Mouse (Mus musculus) cerebellum, adult 8-10 months (tissue): ENCODE measurements at regions not wholly inside any gene's neighbourhood (a gene's known extent, or its start where the extent isn't known, plus 50 kb on each side); places are given as distances from the start of the nearest gene placed in this dataset.

Source experiments
- DNase-seq: peaks from one replicate; pipeline ENCODE4 v3.0.0; 2022

DNA sequence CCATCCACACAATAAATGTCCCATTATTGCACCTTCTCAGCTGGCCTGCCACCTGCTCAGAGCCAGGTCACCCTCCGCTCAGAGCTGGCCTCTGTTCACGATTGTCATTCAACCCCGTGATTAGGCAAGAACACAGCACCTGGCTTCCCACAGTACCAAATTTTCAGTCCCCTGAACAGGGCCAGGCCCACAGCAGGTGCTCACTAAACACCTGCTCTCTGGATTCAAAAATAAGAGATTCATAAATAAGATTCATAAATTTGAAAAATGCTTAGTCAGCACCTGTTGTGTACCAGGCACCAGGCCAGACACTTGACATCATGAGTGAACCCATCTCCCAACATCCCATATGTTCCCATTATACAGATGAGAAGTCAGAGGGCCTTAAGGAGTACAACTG, 272.2 kb downstream of the Matn1 start:
- DNase-seq: peak; percentile 73

- DNase-seq: no peak
Measured at GRCm38 (mm10) chr4:131217083-131217482, 272.9 kb downstream of the Matn1 start.

GRCm38 (mm10) chr4:131217571-131218155, 273.5 kb downstream of the Matn1 start:
- DNase-seq: no peak

DNA sequence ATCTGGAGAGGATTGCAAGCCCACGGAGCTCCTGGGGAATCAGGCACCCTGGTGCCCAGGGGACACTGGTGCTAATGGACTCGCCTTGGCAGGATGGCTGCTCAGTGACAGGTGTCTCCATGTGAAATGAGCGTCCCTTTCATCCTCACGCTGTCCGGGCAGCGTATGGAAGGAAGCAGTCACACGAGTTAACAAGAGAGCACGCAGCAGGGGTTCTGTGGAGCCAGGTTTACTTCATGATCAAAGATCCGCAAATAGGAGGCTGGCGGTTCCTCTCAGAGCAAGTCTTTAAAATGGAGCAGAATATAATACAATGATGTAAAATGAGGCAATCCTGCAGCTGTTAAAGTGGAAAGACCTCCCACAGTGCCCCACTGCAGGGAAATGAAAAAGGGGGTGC, 276.8 kb downstream of the Matn1 start:
- no peak for DNase-seq

- DNase-seq: no peak
Measured at GRCm38 (mm10) chr4:131230361-131230760, 286.2 kb downstream of the Matn1 start.

DNA sequence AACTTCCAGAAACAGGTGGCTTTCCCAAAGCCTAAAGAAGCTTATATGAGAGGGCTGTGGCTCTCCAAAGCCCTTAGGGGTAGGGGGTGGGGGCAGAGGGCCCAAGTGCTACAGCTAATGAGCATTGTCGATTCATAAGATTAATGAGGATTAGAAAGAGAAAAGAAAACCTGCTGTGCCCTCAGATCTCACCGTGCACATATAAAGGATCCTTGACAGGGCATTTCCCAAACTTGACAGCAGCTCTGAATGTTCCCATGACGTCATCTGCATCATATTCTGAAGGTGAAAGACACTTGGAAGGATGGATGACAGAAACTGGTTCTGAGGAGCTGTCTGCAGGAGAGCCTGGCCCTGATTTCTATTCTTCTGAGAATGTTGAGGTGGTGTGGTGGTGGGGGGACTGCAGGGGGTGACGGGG, 292.4 kb downstream of the Matn1 start:
- DNase-seq: no peak

DNA sequence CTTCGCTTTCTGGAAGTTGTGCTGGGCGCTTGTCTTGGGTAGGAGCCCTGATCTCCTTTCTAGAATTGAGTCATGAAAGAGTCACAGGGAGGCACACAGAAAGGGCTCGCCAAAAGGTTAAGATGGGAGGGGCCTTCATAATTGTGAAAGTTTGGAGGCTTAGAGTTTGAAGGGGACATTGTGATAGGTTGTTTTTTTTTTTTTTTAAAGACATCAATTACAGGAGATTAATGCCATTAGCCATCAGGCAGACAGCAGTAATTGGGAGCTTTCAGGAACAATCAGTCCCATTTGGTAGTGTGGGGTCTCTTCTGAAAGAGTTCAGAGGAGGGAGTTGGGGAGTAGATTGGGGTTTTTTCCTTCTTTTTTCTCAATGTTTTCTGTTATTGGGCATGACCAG, 294.4 kb downstream of the Matn1 start:
- no peak for DNase-seq

DNA sequence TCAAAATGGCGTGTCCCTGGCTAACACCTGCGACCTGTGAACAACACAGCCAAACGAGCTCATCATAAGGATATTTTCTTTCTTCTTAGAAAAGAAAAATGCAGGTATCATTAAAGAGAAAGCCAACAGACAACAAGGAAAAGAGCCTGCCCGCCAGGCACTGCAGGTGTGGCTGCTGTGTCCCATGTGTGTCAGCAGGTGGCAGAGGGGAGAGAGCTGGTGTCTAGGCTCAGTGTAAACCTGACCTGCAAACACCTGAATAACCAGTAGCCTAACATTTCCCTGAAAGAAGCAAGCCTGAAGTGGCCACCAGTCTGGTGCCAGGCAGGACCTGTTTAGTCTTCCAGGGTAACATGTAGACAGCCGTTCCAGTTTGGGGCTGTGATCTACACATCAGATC, 294.9 kb downstream of the Matn1 start:
- DNase-seq: no peak

DNA sequence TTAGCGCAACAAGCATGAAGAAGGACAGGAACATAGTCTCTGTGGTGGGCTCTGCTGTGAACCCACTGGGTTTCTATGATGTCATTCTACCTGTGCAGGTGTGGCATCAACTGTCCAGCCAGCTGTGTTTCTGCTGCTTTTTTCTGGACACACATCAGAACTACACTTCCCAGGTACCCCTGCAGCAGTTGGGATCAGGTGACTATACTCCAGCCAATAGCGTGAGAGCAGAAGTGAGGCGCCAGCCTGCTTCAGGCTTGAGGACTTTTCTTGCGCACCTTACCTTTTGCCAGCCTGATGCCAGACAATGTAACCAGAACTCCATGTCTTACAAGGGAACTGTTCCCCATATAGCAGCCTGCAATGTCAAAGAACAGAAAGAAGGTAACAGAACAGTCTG, 296.3 kb downstream of the Matn1 start:
- no peak for DNase-seq

DNA sequence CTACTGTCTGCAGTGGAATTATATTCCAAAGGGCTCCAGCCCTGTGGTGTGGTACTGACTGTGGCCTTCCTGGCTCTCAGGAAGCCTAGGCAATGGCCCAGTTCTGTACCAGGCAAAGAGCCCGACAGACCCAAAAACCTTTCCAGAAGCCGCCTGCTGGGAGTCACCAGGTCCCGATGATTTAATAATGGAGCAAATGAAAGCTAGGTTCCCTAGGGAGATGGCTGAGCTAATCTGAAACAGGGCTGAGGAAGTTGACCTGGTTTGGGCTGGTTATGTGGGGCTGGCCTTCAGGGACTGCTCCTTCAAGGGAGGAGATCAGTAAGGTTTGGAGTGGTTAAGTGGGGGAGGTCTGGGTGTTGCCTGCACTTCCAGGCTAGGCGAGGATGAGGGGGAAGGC, 298.1 kb downstream of the Matn1 start:
- DNase-seq: peak; percentile 60

DNA sequence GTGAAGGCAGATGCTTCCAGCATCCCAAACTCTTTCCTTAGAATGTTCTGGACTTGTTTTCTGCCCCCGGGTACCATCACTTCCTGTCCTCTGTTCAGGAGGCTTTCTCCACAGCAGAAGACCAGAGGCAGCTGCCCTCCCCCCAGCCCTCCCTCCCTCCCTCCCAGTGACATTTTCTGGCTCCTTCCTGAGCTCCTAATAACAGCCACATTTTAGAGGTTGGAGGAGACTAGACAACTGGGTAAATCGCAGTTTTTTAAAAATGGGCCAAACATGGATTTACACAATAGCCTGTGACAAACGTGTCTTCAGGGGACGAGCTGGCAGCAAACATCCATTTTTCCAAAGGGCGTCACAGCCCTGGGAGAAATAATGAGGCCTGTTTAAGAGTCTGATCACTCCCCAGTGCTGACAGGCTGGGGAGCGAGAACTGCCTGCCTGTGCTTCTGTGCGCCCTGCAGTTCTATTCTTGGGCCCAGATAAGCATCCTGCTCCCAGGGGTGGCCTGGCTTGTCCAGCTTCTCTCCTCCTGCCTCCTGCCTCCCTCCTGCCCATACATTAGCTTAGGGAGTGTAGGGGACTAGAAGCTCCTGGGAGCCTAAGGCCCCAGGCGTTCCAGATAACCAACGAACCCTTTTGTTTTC, 299.7 kb downstream of the Matn1 start:
- DNase-seq: no peak

- DNase-seq: peak; percentile 89
Measured at GRCm38 (mm10) chr4:131252602-131253442, 308.6 kb downstream of the Matn1 start.

DNA sequence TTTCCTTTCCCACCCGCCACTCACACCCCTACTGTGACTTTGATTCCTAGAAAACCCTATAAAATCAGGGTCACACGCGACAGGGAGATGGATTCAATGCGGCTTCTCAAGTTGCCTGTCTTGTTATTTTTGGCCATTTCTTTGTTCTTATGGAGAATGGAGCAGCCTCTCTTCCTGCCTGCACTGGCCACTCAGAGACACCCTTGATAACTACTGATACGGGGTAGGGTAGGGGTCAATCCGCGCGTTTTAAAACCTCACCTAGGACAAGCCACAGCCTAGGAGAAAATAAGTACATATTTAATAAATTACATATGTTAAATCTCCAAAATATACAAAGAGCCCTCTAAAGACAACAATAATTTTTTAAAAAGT, 309.2 kb downstream of the Matn1 start:
- no peak for DNase-seq

DNA sequence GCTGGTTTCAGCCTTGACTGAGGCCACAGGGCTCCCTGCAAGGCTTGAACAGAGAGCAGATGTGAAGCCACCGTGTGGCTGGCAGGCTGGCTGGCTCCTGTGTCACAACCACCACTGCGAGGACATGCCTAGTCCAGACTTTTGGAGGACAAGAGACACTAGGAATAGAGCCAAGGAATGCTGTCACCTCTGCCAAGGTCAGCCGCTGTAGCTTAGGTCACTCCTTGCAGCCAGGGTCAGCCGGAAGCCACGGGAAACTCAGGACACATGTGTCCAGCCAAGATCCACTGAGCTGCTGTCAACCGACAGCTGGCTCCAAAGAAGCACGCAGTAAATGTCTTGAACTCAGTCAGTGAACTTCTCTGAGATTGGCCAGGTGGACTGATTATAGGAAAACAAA, 310.1 kb downstream of the Matn1 start:
- no peak for DNase-seq

- no peak for DNase-seq
Measured at GRCm38 (mm10) chr4:131254691-131255090, 310.5 kb downstream of the Matn1 start.

DNA sequence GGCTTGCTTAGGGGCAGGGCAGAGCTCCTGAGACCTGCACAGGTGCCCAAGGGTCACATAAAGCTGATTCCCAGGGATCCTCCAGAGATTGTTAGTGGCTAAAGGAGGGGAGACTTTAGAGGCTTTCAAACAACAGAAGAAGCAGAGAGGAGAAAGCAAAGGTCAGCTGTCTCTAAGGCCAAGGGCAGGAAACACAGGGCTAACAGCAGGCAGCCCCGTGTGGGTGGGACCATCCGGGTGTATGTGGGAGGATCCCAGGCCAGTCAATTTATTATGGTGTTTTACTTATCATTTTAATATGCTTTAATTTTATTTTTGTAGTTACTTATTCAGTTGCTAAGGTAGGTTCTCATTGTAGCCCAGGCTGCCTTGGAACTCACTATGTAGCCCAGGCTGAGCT, 317.1 kb downstream of the Matn1 start:
- no peak for DNase-seq

GRCm38 (mm10) chr4:131262909-131263308, 318.7 kb downstream of the Matn1 start:
- DNase-seq: no peak

DNA sequence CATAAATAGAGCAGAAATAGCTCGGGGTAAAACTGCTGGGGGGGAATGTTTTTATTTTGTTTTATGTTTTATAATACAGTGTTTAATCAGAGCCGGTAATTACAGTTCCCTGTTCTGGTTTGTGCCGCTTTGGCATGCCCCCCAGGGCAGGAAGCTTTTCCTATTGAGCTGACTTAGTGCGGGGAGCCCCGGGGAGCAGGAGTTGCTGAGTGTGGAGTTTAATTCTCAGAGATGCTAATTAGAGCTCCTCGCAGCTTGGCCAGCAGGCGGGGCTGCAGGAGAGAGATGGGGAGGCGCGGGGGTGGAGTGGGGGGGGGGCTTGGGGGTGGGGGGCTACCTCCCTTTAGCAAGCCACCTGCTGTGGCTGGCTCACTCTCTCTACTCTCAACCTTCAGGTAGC, 322.6 kb downstream of the Matn1 start:
- DNase-seq: no peak

DNA sequence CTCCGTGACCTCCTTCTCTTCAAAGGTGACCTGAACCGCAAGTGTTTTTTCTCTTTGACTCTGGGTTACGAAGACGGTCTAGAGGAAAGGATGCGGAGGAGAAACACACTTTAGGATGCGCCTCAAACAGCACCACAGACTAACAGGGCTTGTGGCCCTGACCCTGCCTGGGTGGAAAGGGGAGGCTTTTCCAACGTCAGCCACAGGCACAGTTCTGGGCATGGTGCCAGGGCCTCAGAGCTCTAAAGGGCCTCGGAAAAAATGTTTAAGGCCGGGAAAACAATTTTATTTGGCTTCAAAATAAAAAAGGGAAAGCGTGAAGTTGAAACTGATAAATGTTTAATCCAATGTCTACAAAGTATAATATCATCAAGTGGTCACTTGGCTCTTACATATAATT, 323.6 kb downstream of the Matn1 start:
- DNase-seq: no peak

DNA sequence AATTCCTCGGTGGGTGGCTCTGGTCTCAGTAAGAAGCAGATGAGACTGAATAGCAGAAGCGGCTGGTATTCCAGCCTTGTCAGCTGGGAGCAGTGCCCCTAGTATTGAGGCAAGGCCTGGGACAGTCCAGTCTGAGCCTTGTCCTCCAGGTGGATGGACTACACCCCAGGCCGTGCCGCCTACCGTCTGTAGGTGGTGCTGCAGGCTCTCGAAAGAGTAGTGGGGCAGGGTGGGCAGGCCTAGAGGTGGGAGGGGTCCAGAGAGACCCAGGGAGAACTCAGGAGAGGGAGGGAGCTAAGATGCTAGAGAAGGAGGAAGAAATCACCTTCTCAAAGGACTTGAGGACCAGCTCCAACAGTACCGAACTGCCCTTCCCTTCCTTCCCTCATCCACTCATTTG, 326.0 kb downstream of the Matn1 start:
- DNase-seq: no peak

DNA sequence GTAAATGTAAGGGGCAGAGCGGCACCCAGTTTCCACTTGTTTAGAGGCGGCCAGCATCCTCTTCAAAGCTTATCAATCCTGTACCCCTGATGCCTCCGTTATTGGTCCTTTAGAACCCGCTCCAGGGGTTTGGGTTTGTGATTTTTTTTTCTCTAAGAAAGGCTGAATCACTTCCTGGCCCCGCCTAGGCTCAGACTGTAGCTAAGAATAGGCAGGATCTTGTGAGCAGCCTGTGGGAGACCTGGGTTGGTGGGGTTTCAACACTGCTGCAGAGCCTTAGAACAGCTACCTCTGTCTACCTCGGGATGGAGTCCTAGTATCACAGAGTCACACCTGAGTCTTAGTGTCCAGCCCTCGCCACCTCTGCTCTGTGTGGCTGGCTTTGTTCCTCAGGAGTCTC, 327.9 kb downstream of the Matn1 start:
- DNase-seq: no peak

- no peak for DNase-seq
Measured at GRCm38 (mm10) chr4:131293560-131293959, 349.4 kb downstream of the Matn1 start.

GRCm38 (mm10) chr4:131298011-131298674, 354.0 kb downstream of the Matn1 start:
- no peak for DNase-seq

DNA sequence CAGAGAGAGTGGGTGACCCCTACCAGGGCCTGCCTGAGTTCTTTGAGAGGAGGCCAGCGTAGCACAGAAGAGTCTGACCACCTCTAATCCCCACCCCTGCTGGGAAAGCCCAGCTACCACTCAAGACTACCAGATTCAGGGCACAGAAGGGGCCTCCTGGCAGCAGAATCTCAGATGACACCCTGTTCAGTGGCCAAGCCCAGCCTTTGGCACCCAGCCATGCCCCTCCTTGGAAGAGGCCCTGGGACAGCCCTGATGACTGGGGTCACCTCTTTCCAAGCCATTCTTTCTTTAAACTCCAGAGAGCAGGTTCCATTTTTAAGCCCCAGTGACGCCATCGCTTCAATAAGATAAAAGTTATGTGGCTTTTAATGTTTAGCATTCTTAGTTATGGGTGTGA, 359.8 kb downstream of the Matn1 start:
- no peak for DNase-seq
